Mouse (Mus musculus): ENCODE measurements around the gene Rsad2.
"Not testable (repeated sequence)": the region's sequence is repeated elsewhere in the genome, so short reads cannot be mapped to it uniquely, and the experiment has no call there.

The Rsad2 gene

DNA sequence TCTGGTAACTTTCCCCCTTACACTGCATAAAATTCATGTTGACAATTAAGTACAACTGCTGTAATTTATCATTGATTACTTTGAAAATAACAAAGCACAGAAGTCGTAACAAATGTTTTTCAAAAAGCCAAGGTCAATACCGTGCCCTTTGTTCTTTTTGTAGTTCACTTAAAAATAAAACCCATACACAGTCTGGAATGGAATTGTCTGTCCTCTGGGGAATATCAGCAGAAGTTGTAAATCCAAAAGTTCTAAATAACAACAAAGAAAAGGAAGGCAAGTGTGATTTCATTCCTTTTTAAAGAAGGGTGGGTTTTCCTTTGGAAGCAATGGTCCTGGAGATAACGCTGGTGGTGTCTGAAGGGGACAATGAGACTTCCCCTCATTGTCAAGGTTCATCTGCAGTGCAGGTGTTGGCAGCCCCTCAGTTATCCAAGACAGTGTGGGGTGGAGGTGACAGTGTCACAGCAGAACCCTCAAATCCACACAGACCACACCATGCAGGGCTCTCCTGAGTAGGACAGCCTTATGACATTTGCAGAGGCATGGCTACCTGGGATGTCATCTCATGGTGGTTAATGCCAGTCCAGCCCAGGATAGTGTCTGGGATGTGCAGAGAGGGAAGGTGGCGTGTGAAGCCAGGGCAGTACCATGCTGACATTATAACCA is 9.7 kb downstream of the Rsad2 start:
- DNase-seq (ENCODE audit: low spot score in 2 of 2): no peak

DNA sequence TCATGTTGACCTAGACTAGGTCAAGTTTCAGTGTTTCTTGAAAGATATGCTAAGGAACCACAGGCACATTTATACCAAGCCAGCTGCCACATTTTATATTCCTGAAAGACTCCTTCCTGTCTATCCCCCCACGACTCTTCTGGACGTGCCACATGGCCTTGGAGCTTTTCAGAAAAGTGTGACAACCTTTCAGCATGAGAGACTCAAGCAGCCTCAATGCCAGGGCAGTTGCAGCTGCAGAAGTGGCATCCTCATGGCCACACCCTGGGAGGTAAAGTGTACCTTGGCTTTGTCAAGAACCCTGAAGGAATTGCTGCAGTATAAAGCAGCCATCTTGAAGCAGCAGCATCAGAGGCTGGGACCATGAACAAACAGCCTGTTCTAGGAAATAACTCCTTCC is 11.7 kb downstream of the Rsad2 start:
- no peak for DNase-seq (ENCODE audit: low spot score in 2 of 2)

DNA sequence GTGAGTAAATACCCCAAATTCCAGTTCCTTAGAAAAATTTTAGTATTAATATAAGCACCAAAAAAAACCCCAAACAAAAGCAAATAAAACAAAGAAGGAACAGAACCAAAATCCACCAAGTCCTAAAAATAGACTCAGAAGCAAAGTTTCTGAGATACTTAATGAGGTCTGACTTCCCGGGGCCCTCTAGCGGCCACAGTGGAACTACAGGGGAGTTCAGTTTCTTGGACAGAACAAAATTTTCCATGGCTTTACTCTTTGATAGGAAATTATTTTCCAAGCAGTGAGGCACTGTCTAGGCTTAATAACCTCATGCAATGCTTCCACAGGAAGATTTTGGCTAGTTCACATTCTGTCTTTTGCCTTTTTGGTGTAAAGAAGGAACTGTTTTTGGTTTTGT is 12.2 kb downstream of the Rsad2 start:
- peak; percentile 66 to 72 for DNase-seq (ENCODE audit: low spot score in 2 of 2)

DNA sequence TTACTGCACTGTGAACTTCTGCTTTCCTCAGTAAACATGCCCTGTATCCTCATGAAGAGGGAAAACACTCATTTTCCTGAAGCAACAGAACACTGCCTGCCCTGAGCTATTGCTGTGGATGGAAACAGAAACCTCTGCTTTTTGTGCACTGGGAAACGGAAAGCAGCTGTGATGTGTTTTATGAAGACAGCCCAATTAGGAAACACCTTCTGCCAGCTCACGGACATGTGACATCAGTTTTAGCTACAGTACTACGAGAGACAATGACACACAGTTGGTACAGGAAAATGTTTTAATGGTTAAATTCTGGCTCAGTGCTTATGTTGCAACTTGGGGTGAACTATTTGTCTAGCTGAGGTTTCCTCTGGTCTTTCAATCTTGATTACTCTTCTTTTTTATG is 16.9 kb downstream of the Rsad2 start:
- no peak for DNase-seq (ENCODE audit: low spot score in 2 of 2)

DNA sequence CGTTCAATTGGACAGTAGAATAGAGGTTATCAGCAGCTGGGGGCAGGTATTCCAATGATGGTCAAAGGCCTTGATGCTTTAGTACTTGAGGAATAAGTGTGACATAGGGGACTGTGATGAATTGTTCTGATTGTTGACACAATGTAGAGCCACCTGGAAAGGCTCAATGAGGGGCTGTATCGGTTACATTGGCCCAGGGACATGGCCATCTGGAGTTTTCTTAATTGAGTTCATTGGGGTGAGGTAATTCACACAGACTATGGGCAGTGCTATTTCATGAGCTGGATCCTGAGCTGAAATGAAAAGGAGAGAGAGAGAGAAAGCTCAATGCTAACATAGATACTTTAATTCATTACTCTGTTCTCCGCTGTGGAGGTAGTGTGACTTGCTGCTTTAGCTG is 18.3 kb downstream of the Rsad2 start:
- DNase-seq (ENCODE audit: low spot score in 2 of 2): no peak

DNA sequence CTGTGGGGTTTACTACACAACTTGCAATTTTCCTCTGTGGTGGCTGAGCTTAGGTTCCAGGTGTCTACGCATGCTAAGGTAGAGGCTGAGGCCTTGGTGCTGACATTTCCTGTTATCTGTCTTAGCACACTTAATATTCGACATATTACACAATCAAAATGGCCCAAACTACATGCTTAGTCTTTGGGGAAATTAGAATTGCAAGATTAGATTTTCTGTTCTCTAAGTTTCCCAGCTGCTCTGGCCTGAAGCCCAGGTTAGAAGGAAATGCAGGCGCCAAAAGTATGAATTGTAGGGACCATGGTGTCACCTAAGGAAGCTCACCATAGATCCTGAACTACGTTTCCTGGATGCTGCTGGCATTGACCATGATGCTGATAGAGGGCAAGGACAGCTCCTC is 19.9 kb downstream of the Rsad2 start:
- no peak for DNase-seq (ENCODE audit: low spot score in 2 of 2)

DNA sequence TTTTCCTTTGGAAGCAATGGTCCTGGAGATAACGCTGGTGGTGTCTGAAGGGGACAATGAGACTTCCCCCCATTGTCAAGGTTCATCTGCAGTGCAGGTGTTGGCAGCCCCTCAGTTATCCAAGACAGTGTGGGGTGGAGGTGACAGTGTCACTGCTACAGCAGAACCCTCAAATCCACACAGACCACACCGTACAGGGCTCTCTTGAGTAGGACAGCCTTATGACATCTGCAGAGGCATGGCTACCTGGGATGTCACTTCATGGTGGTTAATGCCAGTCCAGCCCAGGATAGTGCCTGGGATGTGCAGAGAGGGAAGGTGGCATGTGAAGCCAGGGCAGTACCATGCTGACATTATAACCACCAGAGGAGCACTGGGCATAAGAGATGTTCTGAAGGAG is 27.5 kb downstream of the Rsad2 start:
- DNase-seq (ENCODE audit: low spot score in 2 of 2): not testable (repeated sequence)

DNA sequence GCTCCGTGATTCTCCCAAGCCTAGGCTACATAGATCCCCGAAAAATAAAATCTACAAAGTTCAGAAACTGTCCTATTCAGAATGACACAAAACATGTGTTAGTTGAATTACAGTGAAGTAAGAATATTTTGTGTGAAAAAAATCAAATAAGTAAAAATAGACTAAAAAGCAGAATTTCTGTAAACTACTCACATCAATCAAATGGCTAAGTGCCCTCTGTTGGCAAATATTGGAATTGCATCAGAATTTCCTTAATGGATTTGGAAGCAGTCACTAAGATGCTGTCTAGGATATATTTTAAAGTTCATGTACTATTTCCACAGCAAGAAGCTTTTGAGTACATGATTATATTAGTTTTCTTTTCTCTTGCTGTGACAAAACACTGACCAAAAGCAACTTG is 31.4 kb downstream of the Rsad2 start:
- DNase-seq (ENCODE audit: low spot score in 2 of 2): no peak

DNA sequence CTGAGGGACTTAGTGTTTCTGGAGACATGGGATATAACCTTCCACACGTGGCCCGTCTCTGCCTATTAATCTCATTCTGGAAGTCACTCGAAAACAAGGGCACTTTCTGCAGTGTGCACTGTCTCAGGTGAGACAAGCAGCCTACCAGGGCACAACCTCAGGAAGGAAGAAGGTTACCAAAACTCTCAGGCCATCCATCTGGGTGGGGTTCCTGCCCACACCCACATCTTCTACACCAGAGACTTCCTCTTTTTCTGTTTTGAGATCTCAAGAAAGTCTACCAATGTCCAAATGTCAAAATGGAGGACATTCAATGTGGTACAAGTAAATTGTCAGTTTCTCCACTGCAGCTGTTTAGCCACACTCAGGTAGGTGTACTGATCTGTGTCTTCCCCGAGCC is 37.9 kb downstream of the Rsad2 start:
- DNase-seq (ENCODE audit: low spot score in 2 of 2): no peak

DNA sequence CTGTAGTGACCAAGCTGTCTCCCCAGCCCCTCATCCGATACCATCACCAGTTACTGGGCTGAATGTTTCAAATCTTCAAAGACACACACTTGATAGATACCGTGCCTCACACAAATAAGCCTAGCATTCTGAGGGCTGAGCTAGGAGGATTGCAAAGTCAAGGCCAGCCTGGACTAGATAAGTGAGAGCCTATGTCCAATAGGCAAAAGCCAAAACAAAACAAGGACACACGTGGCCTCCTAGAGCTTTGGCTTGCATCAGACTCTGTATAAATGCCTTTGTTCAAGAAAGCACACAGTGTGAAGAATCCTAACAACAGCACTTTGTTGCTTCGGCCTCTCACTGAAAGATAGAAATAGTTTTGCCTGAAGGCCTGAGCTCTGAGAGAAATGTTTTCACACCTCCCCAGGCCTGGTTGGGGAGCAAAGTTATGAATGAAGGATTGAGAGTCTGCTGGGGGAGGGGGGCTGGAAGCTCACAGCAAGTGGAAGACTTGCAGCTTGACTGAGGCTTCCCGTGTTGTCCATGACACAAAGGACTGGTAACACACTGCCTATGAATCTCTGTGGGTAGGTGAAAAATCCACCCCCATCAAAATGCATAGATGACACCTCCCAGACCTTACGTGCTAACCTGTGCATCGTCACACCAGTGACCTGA is 39.5 kb downstream of the Rsad2 start:
- no peak for DNase-seq (ENCODE audit: low spot score in 2 of 2)

DNA sequence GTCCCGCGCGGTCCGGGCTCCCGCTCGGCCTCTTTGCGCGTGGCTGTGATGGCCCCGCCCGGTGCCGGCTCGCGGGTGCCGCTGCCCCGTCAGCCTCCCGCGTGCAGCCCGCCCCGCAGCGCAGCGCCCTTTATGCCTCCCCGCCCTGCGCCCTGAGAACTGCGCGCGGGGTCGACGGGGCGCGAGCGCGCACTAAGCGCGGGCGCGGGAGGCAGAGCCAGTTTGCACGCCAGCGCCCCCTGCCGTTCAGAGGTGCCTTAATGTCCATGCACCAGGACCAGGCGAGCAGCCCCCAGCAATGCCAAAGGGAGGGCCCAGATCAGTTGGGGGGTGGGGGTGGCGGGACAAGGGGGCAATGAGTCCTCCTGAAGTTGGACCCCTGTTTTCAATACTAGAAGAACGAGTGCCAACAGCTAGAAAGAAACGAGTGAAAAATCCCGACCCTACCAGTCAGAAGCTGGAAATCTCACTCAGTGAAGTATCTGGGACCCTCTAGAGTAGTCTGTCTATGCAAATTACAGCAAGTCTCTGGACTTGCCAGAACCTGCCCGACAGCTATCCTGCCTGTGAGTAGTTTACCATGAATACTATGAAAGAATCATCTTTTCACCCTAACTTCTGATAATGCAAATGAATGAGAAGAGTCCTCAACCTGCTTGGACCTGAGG is 41.0 kb downstream of the Rsad2 start, which contains the start of gene Rnf144a:
Rnf144a (minus strand) TSS at position 151 of the 668 bp plus-strand sequence.
- DNase-seq (ENCODE audit: low spot score in 2 of 2): peak; percentile 91 to 94

DNA sequence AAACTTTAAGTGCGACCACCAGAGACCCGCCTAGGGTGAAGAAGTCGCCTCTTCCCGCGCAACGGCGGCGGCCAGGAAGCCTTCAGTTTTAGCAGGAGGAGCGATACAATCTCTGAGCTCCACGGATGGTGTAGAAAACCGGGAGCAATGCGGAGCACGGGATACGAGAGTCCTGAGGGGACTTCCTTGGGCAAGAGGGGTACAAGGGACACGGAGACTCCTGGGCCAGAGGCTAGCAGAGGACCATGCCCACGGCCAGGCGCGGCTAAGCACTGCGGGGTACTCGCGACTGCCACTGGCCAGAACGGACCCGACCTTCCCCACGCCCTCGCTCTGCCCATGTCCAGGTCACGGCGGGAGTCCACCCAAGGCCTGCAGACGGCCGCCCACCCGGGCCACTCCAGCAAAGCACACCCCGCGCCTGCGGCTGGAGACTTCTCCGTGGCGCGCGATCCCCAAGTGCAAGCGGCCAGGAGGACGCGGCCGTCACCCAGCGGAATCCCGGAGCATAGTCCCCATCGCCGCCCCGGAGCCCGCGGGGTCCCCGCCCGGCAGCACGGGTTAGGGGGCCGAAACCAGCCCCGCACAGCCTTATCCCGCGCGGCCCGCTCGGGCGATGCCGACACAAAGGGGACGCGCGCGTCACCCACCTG is 41.7 kb downstream of the Rsad2 start:
- peak; percentile 33 to 46 for DNase-seq (ENCODE audit: low spot score in 2 of 2)

DNA sequence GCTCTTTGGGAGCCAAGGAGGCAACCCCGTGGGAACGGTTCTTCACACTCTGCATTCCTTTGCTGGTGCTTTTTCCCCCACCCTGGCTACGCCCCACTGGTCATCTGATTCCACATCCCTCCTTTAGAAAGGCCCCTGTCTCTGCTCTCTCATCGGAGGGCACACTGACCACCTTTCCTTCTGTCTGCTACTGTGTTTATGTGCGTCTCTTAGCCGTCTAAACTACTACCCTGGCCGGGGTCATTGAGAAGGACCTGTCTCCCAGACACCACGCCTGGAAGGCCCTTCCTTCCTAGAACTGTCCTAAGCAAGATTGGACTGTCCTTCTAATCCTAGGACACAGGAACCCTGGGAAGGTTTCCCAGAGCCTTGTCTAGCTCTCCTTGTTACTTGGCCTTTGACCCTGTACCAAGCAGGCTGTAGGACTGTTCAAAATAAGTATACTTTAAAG is 42.3 kb downstream of the Rsad2 start:
- DNase-seq (ENCODE audit: low spot score in 2 of 2): no peak

DNA sequence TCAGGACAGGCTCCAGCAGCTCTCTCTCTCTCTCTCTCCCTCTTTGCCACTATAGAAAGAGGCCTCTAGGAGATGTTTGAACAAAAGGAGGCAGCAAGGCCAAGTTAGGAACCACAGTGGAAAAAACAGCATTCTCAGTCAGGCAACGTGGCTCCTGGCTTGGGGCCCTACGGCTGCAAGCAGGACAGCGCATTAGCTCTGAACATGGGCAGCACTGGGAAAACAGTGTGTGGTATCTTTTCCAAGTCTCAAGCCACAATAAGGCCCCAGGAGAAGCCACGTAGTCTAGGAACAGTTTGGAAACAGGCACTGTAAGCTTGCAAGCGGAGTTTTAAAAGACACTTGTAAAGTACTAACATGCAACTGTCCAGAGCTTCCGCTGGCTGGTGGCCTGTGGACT is 43.5 kb downstream of the Rsad2 start:
- DNase-seq (ENCODE audit: low spot score in 2 of 2): no peak

DNA sequence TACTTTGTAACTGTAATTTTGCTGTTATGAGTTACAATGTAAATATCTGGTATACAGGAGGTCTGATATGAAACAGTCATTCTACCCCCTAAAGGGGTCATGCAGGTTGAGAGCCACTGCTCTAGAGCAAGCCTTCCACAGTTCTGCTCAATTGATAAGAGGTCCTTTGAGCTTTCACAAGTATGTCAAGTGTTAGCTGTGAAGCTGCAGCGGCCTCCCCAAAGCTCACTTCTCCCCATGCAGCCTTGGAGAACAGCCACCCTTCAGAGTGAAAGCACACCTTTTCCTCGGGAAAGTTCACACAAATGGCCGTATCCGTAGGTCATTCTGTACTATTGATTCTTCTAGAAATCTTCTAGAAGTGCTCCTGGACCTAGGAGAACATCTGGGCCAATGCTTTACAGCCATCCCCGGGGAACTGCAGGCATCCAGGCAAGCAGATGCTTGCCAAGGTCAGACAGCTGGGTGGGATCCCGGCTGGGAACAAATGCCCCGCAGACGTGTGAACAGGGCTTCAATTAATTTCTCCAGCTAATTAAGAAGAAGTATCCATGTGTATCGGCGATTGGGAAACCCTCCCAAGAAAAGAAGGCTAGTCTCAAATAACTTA is 44.3 kb downstream of the Rsad2 start:
- DNase-seq (ENCODE audit: low spot score in 2 of 2): no peak

DNA sequence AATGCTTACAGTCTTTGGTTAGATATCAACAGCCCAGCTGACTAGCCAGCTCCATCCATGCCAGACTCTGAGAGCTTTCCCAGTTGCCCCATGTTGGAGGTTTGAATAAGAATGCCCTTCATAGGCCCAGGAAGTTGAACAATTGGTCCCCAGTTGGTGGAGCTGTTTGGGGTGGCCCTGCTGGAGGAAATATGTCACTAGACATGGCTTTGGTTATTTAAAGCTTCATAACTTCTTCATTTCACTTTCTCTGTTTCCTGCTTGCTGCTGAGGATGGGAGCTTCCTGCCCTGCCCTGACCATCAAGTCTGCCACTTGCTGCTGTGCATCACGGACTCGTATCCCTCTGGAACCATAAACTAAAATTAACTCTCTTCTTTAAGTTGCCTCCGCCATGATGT is 45.8 kb downstream of the Rsad2 start:
- DNase-seq (ENCODE audit: low spot score in 2 of 2): no peak

DNA sequence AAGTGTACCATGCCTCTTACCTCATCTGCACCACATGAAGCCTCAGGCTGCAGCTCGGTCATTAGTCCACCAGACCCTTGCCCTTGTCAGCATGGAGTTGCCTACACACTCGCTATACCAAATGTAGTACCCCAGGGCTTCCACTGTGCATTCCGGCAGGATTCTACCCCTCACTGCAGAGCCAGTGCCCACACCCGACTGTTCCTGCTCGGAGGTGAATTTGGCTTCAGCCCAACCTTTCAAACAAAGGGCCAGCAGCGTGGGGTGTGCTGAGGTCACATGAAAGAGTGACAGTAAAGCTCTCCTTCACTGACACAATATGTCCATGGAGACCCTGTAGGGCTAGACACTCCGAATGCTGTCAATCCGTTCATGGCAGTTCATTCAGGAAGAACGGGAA is 47.5 kb downstream of the Rsad2 start:
- no peak for DNase-seq (ENCODE audit: low spot score in 2 of 2)

DNA sequence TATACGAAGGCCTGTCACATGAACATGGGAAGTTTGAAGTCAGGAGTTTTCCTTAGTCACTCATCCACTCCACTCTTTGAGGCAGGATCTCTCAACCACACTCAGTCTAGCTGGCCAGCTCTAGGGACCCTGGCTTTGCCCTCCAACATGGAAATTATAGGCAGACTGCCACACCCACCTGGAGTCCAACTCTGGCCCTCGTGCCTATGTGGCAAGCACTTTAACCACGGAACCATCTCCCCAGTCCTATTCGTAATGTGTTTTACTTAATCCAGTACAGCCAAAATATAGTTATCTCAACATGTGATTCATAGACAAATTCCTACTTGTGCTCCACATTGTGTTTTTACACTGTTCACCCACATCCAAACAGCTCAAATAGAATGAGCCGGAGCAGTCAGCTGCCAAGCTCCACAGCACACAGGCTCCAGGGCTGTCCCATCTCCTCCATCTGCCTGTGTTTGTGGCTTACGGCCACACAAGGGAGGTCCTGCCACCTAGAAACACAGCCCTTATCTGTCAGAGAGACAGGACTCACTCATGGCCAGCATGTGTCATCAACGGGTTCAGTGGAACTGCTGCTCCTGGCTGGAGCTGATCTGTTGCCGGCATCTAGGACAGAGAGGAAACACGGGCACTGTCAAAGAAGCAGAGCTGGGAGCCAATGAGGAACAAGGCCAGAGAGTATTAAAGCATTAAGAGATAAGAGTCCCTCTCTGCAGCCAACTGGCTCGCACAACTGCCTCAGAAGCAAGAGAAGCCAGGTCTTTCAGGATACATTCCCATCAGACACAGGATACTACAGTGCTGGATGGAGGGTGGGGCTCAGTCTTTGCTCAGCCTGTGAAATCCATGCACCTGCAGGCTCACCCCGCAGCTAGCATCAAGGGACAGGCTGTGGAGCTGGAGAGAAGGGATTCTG is 51.2 kb downstream of the Rsad2 start:
- DNase-seq (ENCODE audit: low spot score in 2 of 2): no peak

DNA sequence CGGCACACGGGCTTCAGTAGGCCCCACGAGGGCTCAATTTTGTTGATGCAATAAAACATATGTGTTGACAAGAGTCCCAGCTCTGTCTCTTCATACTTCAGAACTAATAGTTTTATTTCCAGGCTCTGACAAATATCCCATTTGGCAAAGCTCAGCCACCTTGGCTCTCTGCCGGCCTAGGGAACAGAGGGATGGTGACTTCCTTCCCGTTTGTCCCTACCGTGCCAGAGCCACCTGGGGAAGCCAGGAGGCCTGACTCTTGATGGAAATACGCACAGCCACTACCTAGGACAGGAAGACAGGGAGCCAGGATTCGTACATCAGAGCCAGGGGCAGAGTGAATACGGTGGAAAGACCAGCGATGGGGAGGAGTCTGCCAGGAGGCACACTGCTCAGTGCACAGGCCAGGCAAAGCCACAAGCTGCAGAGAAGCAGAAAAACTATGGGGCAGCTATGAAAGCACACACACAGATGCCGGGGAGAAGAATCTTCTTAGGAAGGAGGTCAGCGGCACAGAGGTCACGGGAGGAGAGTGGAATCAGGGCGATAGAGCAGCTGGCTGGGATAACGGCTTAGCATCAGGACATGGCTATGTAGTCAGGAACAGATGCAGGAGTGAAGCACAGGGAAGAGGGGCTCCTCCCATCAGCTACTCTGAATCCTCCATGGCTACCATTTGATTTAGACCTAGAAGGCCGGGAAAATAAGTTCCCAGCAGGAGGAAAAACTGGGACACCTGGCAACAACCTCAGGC is 52.7 kb downstream of the Rsad2 start:
- no peak for DNase-seq (ENCODE audit: low spot score in 2 of 2)

Data from frontal cortex, postnatal 25 days (tissue).